Mouse (Mus musculus) adrenal gland, adult 18-20 months (tissue): ENCODE data around the gene Klhl30. TPM values are rescaled to one million over a fixed set of nuclear protein-coding genes. Genes with fewer than 3 reads are reported as not detected.

Experiments
- DNase-seq, 2 experiments: peaks; one replicate each; pipeline ENCODE4 v3.0.0; 2021 to 2022; ENCODE audit warnings: low spot score in 2 of 2
- total RNA-seq, 2 experiments: library from RNA; stranded (reverse); gene quantifications; 1 replicate in 1 of 2; 2 replicates in 1 of 2; pipeline ENCODE4 v1.2.3; 2021

The Klhl30 gene
- total RNA-seq, 2 experiments from 2014 or later = 1.4 to 2.1 TPM

GRCm38 (mm10) chr1:91364822-91365644 lies 14.2 kb downstream of the Klhl30 start:
- DNase-seq = no peak

GRCm38 (mm10) chr1:91365816-91366214 lies 15.0 kb downstream of the Klhl30 start:
- no peak for DNase-seq

- peak; percentile 74 to 80 for DNase-seq
Observed at GRCm38 (mm10) chr1:91366215-91367108, 15.6 kb downstream of the Klhl30 start, which contains the start of gene Erfe. Gene Erfe (plus strand): TSS chr1:91366430.

GRCm38 (mm10) chr1:91367295-91367694 lies 16.5 kb downstream of the Klhl30 start:
- DNase-seq = no peak

- DNase-seq = no peak
Observed at GRCm38 (mm10) chr1:91369408-91369807, 18.6 kb downstream of the Klhl30 start.

- DNase-seq = peak in 1 of 2 experiments; percentile 36
Observed at GRCm38 (mm10) chr1:91370055-91370454, 19.2 kb downstream of the Klhl30 start.

- no peak for DNase-seq
Observed at GRCm38 (mm10) chr1:91373414-91373835, 22.6 kb downstream of the Klhl30 start.

- peak; percentile 68 to 77 for DNase-seq
Observed at GRCm38 (mm10) chr1:91380453-91381090, 29.8 kb downstream of the Klhl30 start.

- no peak for DNase-seq
Observed at GRCm38 (mm10) chr1:91381091-91381471, 30.3 kb downstream of the Klhl30 start.

- no peak for DNase-seq
Observed at GRCm38 (mm10) chr1:91390369-91390768, 39.6 kb downstream of the Klhl30 start.

- DNase-seq = no peak
Observed at GRCm38 (mm10) chr1:91397927-91398259, 47.1 kb downstream of the Klhl30 start.

GRCm38 (mm10) chr1:91398260-91399062 lies 47.6 kb downstream of the Klhl30 start, which contains the start of gene Ilkap:
Gene Ilkap (minus strand): TSS chr1:91398815.
- DNase-seq = peak; percentile 75 to 79

GRCm38 (mm10) chr1:91404976-91405375 lies 54.2 kb downstream of the Klhl30 start:
- DNase-seq = no peak

GRCm38 (mm10) chr1:91405406-91406169 lies 54.8 kb downstream of the Klhl30 start:
- DNase-seq = no peak

GRCm38 (mm10) chr1:91407819-91408218 lies 57.0 kb downstream of the Klhl30 start:
- DNase-seq = no peak

- no peak for DNase-seq
Observed at GRCm38 (mm10) chr1:91411631-91412285, 60.9 kb downstream of the Klhl30 start.
